Mouse (Mus musculus): ENCODE results near the gene Apba3. TPM values are rescaled to one million over a fixed set of nuclear protein-coding genes. Genes with fewer than 3 reads are reported as not detected.
A peak's percentile ranks its signal among the peaks of the same experiment; 100 is the strongest.

The Apba3 gene
- total RNA-seq, 2 experiments from 2014 or later = 49.0 to 53.0 TPM

- DNase-seq = no peak
Observed at GRCm38 (mm10) chr10:81290698-81291460, 24.1 kb downstream of the Apba3 start.

GRCm38 (mm10) chr10:81291511-81292104 lies 24.8 kb downstream of the Apba3 start, which contains the start of gene Tjp3:
TSS of gene Tjp3 (minus strand) at chr10:81291581.
- no peak for DNase-seq

GRCm38 (mm10) chr10:81292554-81293333 lies 26.0 kb downstream of the Apba3 start, which contains the start of gene Pip5k1c:
TSS of gene Pip5k1c (plus strand) at chr10:81292963.
- DNase-seq = peak; percentile 100

- no peak for DNase-seq
Observed at GRCm38 (mm10) chr10:81293334-81294030, 26.7 kb downstream of the Apba3 start.

GRCm38 (mm10) chr10:81294442-81294841 lies 27.7 kb downstream of the Apba3 start:
- no peak for DNase-seq

GRCm38 (mm10) chr10:81295185-81295584 lies 28.4 kb downstream of the Apba3 start:
- no peak for DNase-seq

GRCm38 (mm10) chr10:81297246-81297645 lies 30.5 kb downstream of the Apba3 start:
- DNase-seq = no peak

- DNase-seq = peak; percentile 59
Observed at GRCm38 (mm10) chr10:81297845-81298244, 31.1 kb downstream of the Apba3 start.

- no peak for DNase-seq
Observed at GRCm38 (mm10) chr10:81298369-81299100, 31.8 kb downstream of the Apba3 start.

- no peak for DNase-seq
Observed at GRCm38 (mm10) chr10:81299585-81300351, 33.0 kb downstream of the Apba3 start.

GRCm38 (mm10) chr10:81300352-81300907 lies 33.7 kb downstream of the Apba3 start:
- DNase-seq = no peak

GRCm38 (mm10) chr10:81301321-81301720 lies 34.6 kb downstream of the Apba3 start:
- DNase-seq = no peak

- DNase-seq = no peak
Observed at GRCm38 (mm10) chr10:81302288-81302687, 35.5 kb downstream of the Apba3 start.

- peak; percentile 65 for DNase-seq
Observed at GRCm38 (mm10) chr10:81302781-81303218, 36.0 kb downstream of the Apba3 start.

- no peak for DNase-seq
Observed at GRCm38 (mm10) chr10:81303258-81303657, 36.5 kb downstream of the Apba3 start.

GRCm38 (mm10) chr10:81303761-81304160 lies 37.0 kb downstream of the Apba3 start:
- no peak for DNase-seq

GRCm38 (mm10) chr10:81304597-81305238 lies 38.0 kb downstream of the Apba3 start:
- DNase-seq = peak; percentile 77

- DNase-seq = peak; percentile 8
Observed at GRCm38 (mm10) chr10:81305663-81306062, 38.9 kb downstream of the Apba3 start.

- no peak for DNase-seq
Observed at GRCm38 (mm10) chr10:81306173-81306668, 39.5 kb downstream of the Apba3 start.

Measured in heart, postnatal 4 days (tissue).